Mouse (Mus musculus) T-helper 2 cell (primary cell): ENCODE data around the gene Gbp9.

ENCODE experiments used
- in situ Hi-C: fragments of 300-600 bp; cut with MboI, MseI; formaldehyde crosslinking; loops from one replicate; pipeline ENCODE4 v1.15.1; 2025; ENCODE audit warnings: high pct_unique_total_duplicates

Gbp9 gene

GRCm38 (mm10) chr5:105060224-105060623 is 79.1 kb downstream of the Gbp9 start:
- in situ Hi-C loops: no loop called here

DNA sequence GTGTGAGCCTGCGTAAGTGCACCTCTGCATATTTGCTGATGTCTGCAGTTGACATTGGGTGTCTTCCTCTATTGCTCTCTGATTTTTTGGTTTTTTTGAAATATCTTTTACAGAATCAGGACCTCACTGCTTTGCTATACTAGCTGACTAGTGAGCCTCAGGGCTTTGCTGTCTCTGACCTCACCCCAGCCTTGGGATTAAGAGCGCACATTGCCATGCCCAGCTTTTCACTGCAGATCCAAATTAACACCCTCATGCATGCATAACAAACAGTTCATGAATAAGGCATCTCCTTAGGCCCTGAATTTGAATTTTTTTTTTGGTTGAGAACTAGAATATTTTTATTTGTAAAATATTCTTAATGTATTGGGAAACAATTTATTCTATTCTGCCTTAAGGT is 84.1 kb downstream of the Gbp9 start:
- in situ Hi-C loops: loop anchor here (5.0 kb wide), 1 partner anchor 87 kb away; no protein-coding TSS in a partner anchor

GRCm38 (mm10) chr5:105053471-105054169 is 85.7 kb downstream of the Gbp9 start:
- in situ Hi-C loops: loop anchor here (5.0 kb wide), 1 partner anchor 36 kb away; no protein-coding TSS in a partner anchor

DNA sequence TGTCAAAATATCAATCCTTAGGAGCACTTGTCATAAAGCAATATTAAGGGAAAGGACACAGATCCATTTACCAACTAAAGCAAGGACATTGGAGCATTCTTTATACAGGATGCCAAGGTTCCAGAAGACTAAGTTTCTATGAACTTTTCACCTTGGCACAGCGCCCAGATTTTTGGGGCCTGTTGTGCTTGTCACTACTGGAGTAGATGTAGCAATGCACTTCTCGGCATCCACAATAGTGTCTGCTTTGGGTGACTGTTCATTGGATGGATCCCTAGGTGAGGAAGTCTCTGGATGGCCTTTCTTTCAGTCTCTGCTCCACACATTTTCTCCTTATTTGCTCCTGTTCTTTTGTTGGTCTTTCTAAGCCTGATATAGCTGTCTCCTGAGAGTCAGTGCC is 107.0 kb downstream of the Gbp9 start:
- in situ Hi-C loops: no loop called here
